Mouse (Mus musculus) liver, adult 2 months (tissue): ENCODE measurements around the gene Slc1a6. TPM values are rescaled to one million over a fixed set of nuclear protein-coding genes. Genes with fewer than 3 reads are reported as not detected.
A peak's percentile ranks its signal among the peaks of the same experiment; 100 is the strongest.
"Not testable (repeated sequence)": the region's sequence is repeated elsewhere in the genome, so short reads cannot be mapped to it uniquely, and the experiment has no call there.

ENCODE experiments used
- DNase-seq: peaks from one replicate; pipeline ENCODE4 v3.0.0-alpha.2; 2011; ENCODE audit warnings: low read depth, low spot score; ENCODE audit errors: extremely low read depth
- H3K27ac ChIP-seq: fragments of 200-500 bp; replicated peaks from 2 replicates; pipeline ENCODE4 v1.5.1; 2012; ENCODE audit warnings: low read depth, mild to moderate bottlenecking, control low read depth, inconsistent platforms, low read length; ENCODE audit not compliant: insufficient read depth
- H3K27me3 ChIP-seq: fragments of 200-500 bp; 2 replicates; pipeline ENCODE4 v1.6.1; 2012; ENCODE audit warnings: mild to moderate bottlenecking, moderate library complexity, low read length, inconsistent platforms; ENCODE audit not compliant: control insufficient read depth, insufficient read depth
- H3K36me3 ChIP-seq: fragments of 200-500 bp; 2 replicates; pipeline ENCODE4 v1.6.1; 2012; ENCODE audit warnings: low read length, inconsistent platforms; ENCODE audit not compliant: control insufficient read depth, insufficient read depth
- H3K4me1 ChIP-seq: fragments of 200-500 bp; 2 replicates; pipeline ENCODE4 v1.6.1; 2011; ENCODE audit warnings: low read length; ENCODE audit not compliant: control insufficient read depth, insufficient read depth
- H3K4me3 ChIP-seq: fragments of 200-500 bp; 2 replicates; pipeline ENCODE4 v1.5.1; 2011; ENCODE audit warnings: low read depth, mild to moderate bottlenecking, control low read depth, low read length, moderate library complexity; ENCODE audit not compliant: insufficient read depth
- H3K79me2 ChIP-seq: fragments of 200-500 bp; 2 replicates; pipeline ENCODE4 v1.6.1; 2012; ENCODE audit warnings: inconsistent platforms, mild to moderate bottlenecking, low read length, moderate library complexity; ENCODE audit not compliant: control insufficient read depth, insufficient read depth
- H3K9ac ChIP-seq: fragments of 200-500 bp; 2 replicates; pipeline ENCODE4 v1.6.1; 2012; ENCODE audit warnings: low read depth, mild to moderate bottlenecking, control low read depth, inconsistent platforms, low read length
- CTCF ChIP-seq: fragments of 200-500 bp; IDR thresholded peaks from 2 replicates; pipeline ENCODE4 v1.5.1; 2011; ENCODE audit warnings: low read depth, low read length, control low read depth
- POLR2A ChIP-seq: fragments of 200-500 bp; IDR thresholded peaks from 2 replicates; pipeline ENCODE4 v1.6.1; 2011; ENCODE audit warnings: low read length, control low read depth; ENCODE audit not compliant: insufficient read depth; ENCODE audit errors: extremely low read depth
- WGBS: fragments of 180-500 bp; shearing (Covaris S2); methylation state at CpG from one replicate; pipeline ENCODE4 v1.1.7; 2018; 5-methylcytosine and 5-hydroxymethylcytosine counted together
- polyA plus RNA-seq: library from polyadenylated mRNA; depleted of rRNA; stranded (reverse); fragments of >200 nt; gene quantifications from 2 replicates; pipeline ENCODE4 v1.2.3, GENCODE M21; 2012; rRNA removed
- total RNA-seq: library from RNA; depleted of rRNA; stranded (reverse); fragments of >200 nt; gene quantifications from 2 replicates; pipeline ENCODE4 v1.2.3, GENCODE M21; 2014; rRNA removed

The Slc1a6 gene
- total and polyA plus RNA-seq, 2 experiments, result 0.07 to 0.18 TPM

DNA sequence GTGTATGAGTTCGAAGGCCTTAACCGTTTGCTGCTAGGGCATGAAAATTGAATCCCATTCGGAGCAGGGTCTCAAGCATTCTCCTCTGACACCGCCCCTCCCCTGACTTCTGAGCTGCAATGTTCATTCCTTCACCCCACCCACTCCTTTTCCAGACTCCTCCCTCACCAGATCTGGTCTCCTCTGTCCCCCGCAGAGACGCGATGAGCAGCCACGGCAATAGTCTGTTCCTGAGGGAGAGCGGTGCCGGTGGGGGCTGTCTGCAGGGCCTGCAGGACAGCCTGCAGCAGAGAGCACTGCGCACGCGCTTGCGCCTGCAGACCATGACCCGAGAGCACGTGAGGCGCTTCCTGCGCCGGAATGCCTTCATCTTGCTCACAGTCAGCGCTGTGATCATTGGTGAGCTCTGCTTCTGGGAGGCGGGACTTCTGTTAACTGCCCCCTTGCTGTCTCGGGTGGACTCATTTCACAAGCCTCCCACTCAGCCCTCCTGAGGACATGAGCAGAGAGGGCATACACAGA, 7.3 kb downstream of the Slc1a6 start:
- H3K27ac ChIP-seq, result no peak overlapping the region
- H3K79me2 ChIP-seq, result no peaks in the 10 kb centered on the region
- H3K36me3 ChIP-seq, result no peaks in the 10 kb centered on the region
- 0 out of 2 replicates have a peak overlapping the region, but pooled peaks have one; percentile 15 for H3K9ac ChIP-seq
- WGBS, result 11% methylated on average over 22 of the region's 22 CpGs
- TF ChIP-seq POLR2A (no peak), CTCF (no peak)
- H3K4me3 ChIP-seq, result peak overlapping the region; percentile 52
- no peaks in the 10 kb centered on the region for H3K27me3 ChIP-seq
- no peaks in the 10 kb centered on the region for H3K4me1 ChIP-seq
- DNase-seq, result peak; percentile 10

DNA sequence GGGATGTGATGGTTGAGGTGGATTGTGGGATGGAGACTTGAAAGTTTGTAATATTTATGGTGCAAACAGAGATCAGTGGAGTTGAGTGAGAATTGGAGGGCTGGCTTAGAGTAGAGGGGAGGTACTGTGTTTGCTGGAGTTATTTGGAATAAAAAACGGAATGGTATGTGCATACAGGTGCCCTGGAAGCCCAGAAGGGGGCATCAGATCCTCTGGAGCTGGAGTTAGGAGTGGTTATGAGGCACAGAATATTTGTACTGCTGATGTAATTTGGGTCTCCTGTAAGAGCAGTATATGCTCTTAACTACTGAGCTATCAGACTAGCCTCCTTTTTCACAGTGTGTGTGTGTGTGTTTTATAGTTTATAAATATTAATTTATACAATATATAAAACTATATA, 10.3 kb downstream of the Slc1a6 start:
- H3K27ac ChIP-seq, result no peak overlapping the region
- TF ChIP-seq POLR2A (no peak), CTCF (no peak)
- H3K27me3 ChIP-seq, result no peaks in the 10 kb centered on the region
- H3K36me3 ChIP-seq, result no peaks in the 10 kb centered on the region
- DNase-seq, result no peak
- H3K79me2 ChIP-seq, result no peaks in the 10 kb centered on the region
- 31% methylated on average over 1 of the region's 1 CpGs for WGBS
- no peak overlapping the region for H3K9ac ChIP-seq
- no peak overlapping the region for H3K4me3 ChIP-seq
- H3K4me1 ChIP-seq, result no peaks in the 10 kb centered on the region

DNA sequence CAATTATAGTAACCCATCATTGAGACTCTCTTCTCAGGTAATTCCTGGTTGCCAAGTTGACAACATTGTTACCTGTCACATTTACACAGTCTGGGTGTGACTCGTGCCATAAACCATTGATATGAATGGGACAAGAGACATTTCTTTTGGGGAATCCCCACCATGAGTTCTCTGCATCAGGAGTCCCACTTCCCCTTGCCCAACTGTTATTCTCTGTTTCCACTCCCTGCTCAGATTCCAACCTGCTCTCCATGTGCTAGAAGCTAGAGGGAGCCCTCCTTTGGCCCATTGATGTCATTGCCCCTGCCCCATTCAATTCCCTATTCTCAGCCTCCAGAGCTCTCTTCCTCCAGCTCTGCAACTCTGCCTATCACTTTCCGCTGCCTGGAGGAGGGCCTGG, 21.2 kb downstream of the Slc1a6 start:
- WGBS, result 81% methylated on average over 2 of the region's 2 CpGs
- H3K4me1 ChIP-seq, result no peaks in the 10 kb centered on the region
- H3K36me3 ChIP-seq, result no peaks in the 10 kb centered on the region
- H3K79me2 ChIP-seq, result no peaks in the 10 kb centered on the region
- TF ChIP-seq CTCF (no peak), POLR2A (no peak)
- H3K4me3 ChIP-seq, result no peak overlapping the region
- H3K9ac ChIP-seq, result no peak overlapping the region
- DNase-seq, result no peak
- no peak overlapping the region for H3K27ac ChIP-seq
- H3K27me3 ChIP-seq, result no peaks in the 10 kb centered on the region

DNA sequence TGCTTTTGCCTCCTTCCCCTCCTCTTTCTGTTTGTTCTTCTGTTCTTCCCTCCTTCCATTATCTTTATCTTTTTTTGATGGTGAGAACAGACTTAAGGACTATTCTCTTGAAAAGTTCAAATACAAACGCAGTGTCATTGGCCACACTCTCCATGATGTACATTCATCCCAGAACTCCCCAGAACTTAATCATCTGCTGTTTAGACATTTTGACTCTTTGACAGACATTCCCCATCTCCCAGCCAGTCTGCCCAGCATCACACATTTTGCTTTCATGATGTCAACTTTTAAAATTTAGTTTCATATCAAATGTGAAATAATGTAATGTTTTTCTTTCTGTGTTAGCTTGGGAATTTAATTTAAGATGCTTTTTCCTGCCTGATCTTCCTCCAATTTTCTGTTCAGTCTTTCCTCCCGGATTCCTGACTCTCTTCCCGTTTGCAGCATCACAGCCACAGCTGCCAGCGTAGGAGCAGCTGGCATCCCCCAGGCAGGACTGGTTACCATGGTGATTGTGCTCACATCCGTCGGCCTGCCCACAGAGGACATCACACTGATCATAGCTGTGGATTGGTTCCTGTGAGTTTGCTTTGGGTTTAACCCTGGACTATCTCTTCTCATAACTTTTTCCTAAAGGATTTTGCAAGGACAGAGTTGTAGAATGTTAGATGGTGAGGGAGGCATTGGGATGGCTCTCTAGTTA, 32.2 kb downstream of the Slc1a6 start:
- Histone ChIP-seq H3K36me3 (no peaks in the 10 kb centered on the region), H3K4me3 (no peak overlapping the region), H3K4me1 (no peaks in the 10 kb centered on the region), H3K27ac (no peak overlapping the region), H3K79me2 (no peaks in the 10 kb centered on the region), H3K27me3 (no peaks in the 10 kb centered on the region), H3K9ac (no peak overlapping the region)
- 67% methylated on average over 6 of the region's 6 CpGs for WGBS
- no peak for DNase-seq
- TF ChIP-seq CTCF (no peak), POLR2A (no peak)

DNA sequence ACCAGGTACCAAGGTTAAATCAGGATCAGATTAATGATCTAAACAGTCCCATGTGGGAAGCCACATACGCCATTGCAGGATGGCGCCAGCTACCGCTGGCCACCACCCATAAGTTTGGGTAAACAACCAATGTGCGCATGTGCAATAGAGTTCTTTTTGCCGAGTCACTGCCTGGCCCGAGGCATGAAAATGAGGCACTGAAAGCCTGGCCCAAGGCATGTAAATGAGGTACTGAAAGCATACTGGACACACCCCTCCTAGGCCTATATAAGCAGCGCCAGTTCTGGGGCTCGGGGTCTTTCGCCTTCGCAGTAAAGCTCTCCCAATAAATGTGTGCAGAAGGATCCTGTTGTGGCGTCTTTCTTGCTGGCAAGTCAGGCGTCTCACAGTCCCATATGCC, 60.2 kb downstream of the Slc1a6 start:
- not testable (repeated sequence) for H3K4me1 ChIP-seq, DNase-seq, H3K79me2 ChIP-seq, H3K4me3 ChIP-seq, H3K36me3 ChIP-seq, H3K27me3 ChIP-seq, H3K9ac ChIP-seq, H3K27ac ChIP-seq
- 93% methylated on average over 12 of the region's 12 CpGs for WGBS

DNA sequence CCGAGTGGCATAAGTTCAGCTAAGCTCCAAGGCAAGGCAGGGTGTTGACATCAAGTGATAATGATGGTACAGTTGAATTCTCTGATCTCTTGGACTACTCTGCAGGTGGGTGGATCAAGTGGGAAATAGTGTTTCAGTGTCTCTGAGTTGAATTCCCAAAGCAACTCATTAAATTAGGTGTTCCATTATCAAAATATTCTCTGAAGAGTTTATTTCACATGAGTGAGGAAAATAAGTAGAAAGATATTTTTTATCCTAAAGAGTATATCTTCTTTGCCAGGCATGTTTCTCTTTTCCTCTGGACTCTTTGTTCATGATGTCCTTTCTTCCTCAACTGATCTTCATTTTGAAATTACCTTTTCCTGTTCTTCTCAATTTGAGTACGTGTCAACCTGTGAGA, 71.8 kb downstream of the Slc1a6 start, which contains the start of gene Olfr1356:
Gene Olfr1356 (minus strand): TSS at position 101 of the 400 bp plus-strand sequence.
- TF ChIP-seq POLR2A (no peak), CTCF (no peak)
- 80% methylated on average over 2 of the region's 2 CpGs for WGBS
- DNase-seq, result no peak
- H3K27ac ChIP-seq, result no peak within 1 kb of the TSS
- H3K4me1 ChIP-seq, result no peaks in the 10 kb centered on the region
- no peak within 1 kb of the TSS for H3K9ac ChIP-seq
- H3K79me2 ChIP-seq, result no peaks in the 10 kb centered on the region
- no peaks in the 10 kb centered on the region for H3K27me3 ChIP-seq
- no peak within 1 kb of the TSS for H3K4me3 ChIP-seq
- H3K36me3 ChIP-seq, result no peaks in the 10 kb centered on the region

Other genes with a start within 250 kb of the Slc1a6 start
- gene Ilvbl, start 206.2 kb upstream of the Slc1a6 start, total RNA-seq, result 27.2 and 28.4 TPM in 2 replicates
- 44.3 and 47.1 TPM in 2 replicates for gene Ilvbl, start 206.2 kb upstream of the Slc1a6 start, polyA plus RNA-seq
- gene Syde1, start 188.5 kb upstream of the Slc1a6 start, total RNA-seq, result 0.74 and 0.94 TPM in 2 replicates
- gene Syde1, start 188.5 kb upstream of the Slc1a6 start, polyA plus RNA-seq, result 2.5 and 3.4 TPM in 2 replicates
- gene Olfr1357, start 162.4 kb upstream of the Slc1a6 start, total RNA-seq, result not detected in 2 replicates
- gene Olfr1357, start 162.4 kb upstream of the Slc1a6 start, polyA plus RNA-seq, result not detected in 2 replicates
- gene Casp14, start 62.2 kb upstream of the Slc1a6 start, total RNA-seq, result not detected in 2 replicates
- gene Casp14, start 62.2 kb upstream of the Slc1a6 start, polyA plus RNA-seq, result not detected in 2 replicates
- not detected in 2 replicates for gene Ccdc105, start 27.4 kb upstream of the Slc1a6 start, total RNA-seq
- not detected in 2 replicates for gene Ccdc105, start 27.4 kb upstream of the Slc1a6 start, polyA plus RNA-seq
- gene Olfr1356, start 71.7 kb downstream of the Slc1a6 start, total RNA-seq, result not detected in 2 replicates
- gene Olfr1356, start 71.7 kb downstream of the Slc1a6 start, polyA plus RNA-seq, result not detected in 2 replicates
- gene Olfr1355, start 95.0 kb downstream of the Slc1a6 start, total RNA-seq, result not detected in 2 replicates
- gene Olfr1355, start 95.0 kb downstream of the Slc1a6 start, polyA plus RNA-seq, result not detected in 2 replicates
- not detected in 2 replicates for gene Olfr1354, start 132.7 kb downstream of the Slc1a6 start, total RNA-seq
- not detected in 2 replicates for gene Olfr1354, start 132.7 kb downstream of the Slc1a6 start, polyA plus RNA-seq
- gene Olfr8, start 170.1 kb downstream of the Slc1a6 start, total RNA-seq, result not detected in 2 replicates
- gene Olfr8, start 170.1 kb downstream of the Slc1a6 start, polyA plus RNA-seq, result not detected in 2 replicates
- not detected in 2 replicates for gene Olfr1353, start 182.8 kb downstream of the Slc1a6 start, total RNA-seq
- not detected in 2 replicates for gene Olfr1353, start 182.8 kb downstream of the Slc1a6 start, polyA plus RNA-seq
- not detected in 2 replicates for gene Olfr1352, start 200.6 kb downstream of the Slc1a6 start, total RNA-seq
- gene Olfr1352, start 200.6 kb downstream of the Slc1a6 start, polyA plus RNA-seq, result not detected in 2 replicates
- not detected in 2 replicates for gene Olfr1351, start 232.0 kb downstream of the Slc1a6 start, total RNA-seq
- gene Olfr1351, start 232.0 kb downstream of the Slc1a6 start, polyA plus RNA-seq, result not detected in 2 replicates
- gene Olfr57, start 248.2 kb downstream of the Slc1a6 start, total RNA-seq, result not detected in 2 replicates
- gene Olfr57, start 248.2 kb downstream of the Slc1a6 start, polyA plus RNA-seq, result not detected in 2 replicates